Mouse (Mus musculus) embryonic facial prominence, embryonic 11.5 days (tissue): ENCODE data around the gene Gpbar1. TPM values are rescaled to one million over a fixed set of nuclear protein-coding genes. Genes with fewer than 3 reads are reported as not detected.

Experiments used
- ATAC-seq: fragments of 200-750 bp; cut with Nextera tagmentation; replicated peaks from 2 replicates; pipeline ENCODE4 v1.8.0; 2017; ENCODE audit warnings: low read depth; ENCODE audit not compliant: insufficient number of reproducible peaks, low FRiP score, low TSS enrichment
- DNase-seq: peaks from one replicate; pipeline ENCODE4 v3.0.0-alpha.2; 2015; ENCODE audit warnings: low spot score
- H3K27ac ChIP-seq: fragments of 300-500 bp; sonication (generic); replicated peaks from 2 replicates; pipeline ENCODE4 v1.5.1; 2014; ENCODE audit warnings: mild to moderate bottlenecking, low read depth, low read length, control low read depth
- H3K27me3 ChIP-seq: fragments of 300-500 bp; sonication (generic); 2 replicates; pipeline ENCODE4 v1.6.1; 2014; ENCODE audit warnings: mild to moderate bottlenecking, low read length, moderate library complexity, mixed read lengths; ENCODE audit not compliant: control insufficient read depth, insufficient read depth
- H3K36me3 ChIP-seq: fragments of 300-500 bp; sonication (generic); replicated peaks from 2 replicates; pipeline ENCODE4 v1.6.1; 2014; ENCODE audit warnings: low read depth, mild to moderate bottlenecking, low read length, moderate library complexity, mixed read lengths; ENCODE audit not compliant: control insufficient read depth, insufficient read depth
- H3K4me1 ChIP-seq: fragments of 300-500 bp; sonication (generic); 2 replicates; pipeline ENCODE4 v1.6.1; 2014; ENCODE audit warnings: low read length, mixed read lengths; ENCODE audit not compliant: control insufficient read depth, insufficient read depth
- H3K4me2 ChIP-seq: fragments of 300-500 bp; sonication (generic); 2 replicates; pipeline ENCODE4 v1.6.1; 2014; ENCODE audit warnings: low read depth, mild to moderate bottlenecking, control low read depth, low read length, moderate library complexity
- H3K4me3 ChIP-seq: fragments of 300-500 bp; sonication (generic); 2 replicates; pipeline ENCODE4 v1.5.1; 2014; ENCODE audit warnings: low read depth, low read length, control low read depth
- H3K9ac ChIP-seq: fragments of 300-500 bp; sonication (generic); replicated peaks from 2 replicates; pipeline ENCODE4 v1.6.1; 2014; ENCODE audit warnings: mild to moderate bottlenecking, control low read depth, low read length
- H3K9me3 ChIP-seq: fragments of 300-500 bp; sonication (generic); replicated peaks from 2 replicates; pipeline ENCODE4 v1.6.1; 2016; ENCODE audit warnings: mild to moderate bottlenecking, low read length, inconsistent platforms, mixed read lengths; ENCODE audit not compliant: control insufficient read depth
- WGBS: fragments of 180-500 bp; shearing (Covaris S2); extraction: QIAGEN DNeasy Blood & Tissue Kit; methylation state at CpG from one replicate; pipeline ENCODE4 v1.1.7; 2014; 5-methylcytosine and 5-hydroxymethylcytosine counted together
- polyA plus RNA-seq: library from polyadenylated mRNA; unstranded; fragments of >200 nt; fragmentation: Nextera tagmentation; extraction: Ambion mirVana; gene quantifications from 2 replicates; pipeline ENCODE4 v1.2.1, GENCODE M21; 2014

The Gpbar1 gene
- polyA plus RNA-seq, 1 experiment from 2014 or later, result 0.91 TPM

DNA sequence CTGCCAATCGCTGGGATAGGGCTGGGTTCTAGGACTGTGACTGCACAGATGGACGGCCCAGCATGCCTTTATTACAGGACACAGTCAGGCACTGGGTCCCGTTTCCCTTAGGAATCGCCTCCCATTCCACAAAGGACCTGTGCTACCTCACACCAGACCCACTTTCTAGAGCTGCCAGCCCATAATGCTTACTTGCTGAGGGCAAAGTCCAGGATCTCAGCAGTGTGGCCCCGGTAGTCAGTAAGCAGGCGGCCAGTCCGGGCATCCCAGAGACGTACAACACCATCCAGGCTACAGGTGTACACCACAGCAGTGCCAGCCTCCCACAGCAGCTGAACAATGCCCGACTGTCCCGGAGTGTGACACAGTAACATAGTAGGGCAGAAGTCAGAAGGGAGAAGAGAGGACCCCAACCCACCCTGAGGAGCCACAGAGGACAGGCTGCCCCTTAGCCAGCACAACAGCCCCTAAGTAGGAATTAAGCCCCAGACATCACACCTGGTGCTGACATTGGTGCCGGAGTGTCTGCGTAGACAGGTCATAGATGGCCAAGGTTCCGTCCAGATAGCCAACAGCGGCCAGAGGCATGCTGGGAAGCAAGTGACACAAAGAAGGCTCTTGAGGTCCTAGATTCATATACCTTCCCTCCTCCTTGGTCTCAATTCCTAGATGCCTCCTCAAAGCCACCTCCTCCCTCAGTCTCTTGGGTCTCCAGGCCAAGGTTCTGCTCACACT lies 2.4 kb downstream of the Gpbar1 start:
- Histone ChIP-seq H3K4me3 (no peak overlapping the region), H3K9me3 (no peaks in the 10 kb centered on the region), H3K36me3 (peaks cover 15% of the 10 kb centered on the region), H3K27me3 (no peaks in the 10 kb centered on the region), H3K27ac (no peak overlapping the region), H3K4me1 (peaks cover 3% of the 10 kb centered on the region; the same call in 1 of the 2 replicates), H3K9ac (no peak overlapping the region), H3K4me2 (no peak overlapping the region)
- 90% methylated on average over 14 of the region's 14 CpGs for WGBS
- ATAC-seq (no peak), DNase-seq (no peak)

DNA sequence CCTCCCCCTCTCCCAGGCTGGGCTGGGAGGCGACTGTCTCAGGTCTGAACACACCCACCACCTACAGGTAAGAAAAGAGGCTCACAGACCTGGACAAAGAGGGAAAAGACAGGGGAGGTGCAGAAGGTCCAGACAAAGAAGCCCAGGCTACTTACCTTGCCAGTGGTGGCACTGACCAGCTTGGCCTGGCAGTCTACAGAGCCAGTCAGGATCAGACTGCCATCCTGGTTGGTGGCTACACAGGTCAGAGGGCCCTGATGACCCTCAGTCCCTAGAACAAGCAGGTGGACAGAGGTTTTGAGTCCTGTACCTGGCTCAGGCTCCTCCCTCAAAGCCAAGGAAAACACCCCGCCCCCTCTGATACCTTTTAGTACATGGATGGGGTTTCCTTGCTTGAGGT lies 3.0 kb downstream of the Gpbar1 start:
- WGBS, result 96% methylated on average over 2 of the region's 2 CpGs

GRCm38 (mm10) chr1:74281886-74282285 lies 3.5 kb downstream of the Gpbar1 start:
- Histone ChIP-seq H3K4me3 (no peak overlapping the region), H3K9me3 (no peaks in the 10 kb centered on the region), H3K4me1 (peaks cover 3% of the 10 kb centered on the region; the same call in 1 of the 2 replicates), H3K4me2 (no peak overlapping the region), H3K36me3 (peaks cover 15% of the 10 kb centered on the region), H3K27me3 (no peaks in the 10 kb centered on the region), H3K27ac (no peak overlapping the region), H3K9ac (no peak overlapping the region)
- DNase-seq (no peak), ATAC-seq (no peak)
- WGBS, result 98% methylated on average over 8 of the region's 8 CpGs

More for the DNA sequence above, 3.0 kb downstream of the Gpbar1 start:
- H3K27ac ChIP-seq, result no peak overlapping the region
- ATAC-seq, result no peak
- H3K27me3 ChIP-seq, result no peaks in the 10 kb centered on the region
- no peak overlapping the region for H3K4me3 ChIP-seq
- H3K36me3 ChIP-seq, result peaks cover 15% of the 10 kb centered on the region
- H3K4me1 ChIP-seq, result peaks cover 3% of the 10 kb centered on the region; the same call in 1 of the 2 replicates
- no peaks in the 10 kb centered on the region for H3K9me3 ChIP-seq
- H3K9ac ChIP-seq, result no peak overlapping the region
- H3K4me2 ChIP-seq, result no peak overlapping the region
- DNase-seq, result no peak

- H3K4me3 ChIP-seq, result no peak overlapping the region
Observed at GRCm38 (mm10) chr1:74282896-74283625, 4.7 kb downstream of the Gpbar1 start.

GRCm38 (mm10) chr1:74283686-74284463 lies 5.5 kb downstream of the Gpbar1 start:
- Histone ChIP-seq H3K36me3 (peaks cover 15% of the 10 kb centered on the region), H3K4me1 (peaks cover 3% of the 10 kb centered on the region; the same call in 1 of the 2 replicates), H3K27me3 (no peaks in the 10 kb centered on the region), H3K9me3 (no peaks in the 10 kb centered on the region), H3K4me3 (peak overlapping the region; percentile 72), H3K27ac (no peak overlapping the region), H3K4me2 (peak overlapping the region; percentile 67), H3K9ac (peak overlapping the region; percentile 76)
- WGBS, result 13% methylated on average over 15 of the region's 15 CpGs
- ATAC-seq, result peak; percentile 27
- DNase-seq, result peak; percentile 63

More at GRCm38 (mm10) chr1:74282896-74283625, 4.7 kb downstream of the Gpbar1 start:
- Histone ChIP-seq H3K9ac (no peak overlapping the region), H3K9me3 (no peaks in the 10 kb centered on the region), H3K27ac (no peak overlapping the region), H3K4me1 (peaks cover 3% of the 10 kb centered on the region; the same call in 1 of the 2 replicates), H3K27me3 (no peaks in the 10 kb centered on the region), H3K36me3 (peaks cover 15% of the 10 kb centered on the region), H3K4me2 (no peak overlapping the region)
- 86% methylated on average over 10 of the region's 10 CpGs for WGBS
- no peak for DNase-seq
- no peak for ATAC-seq

DNA sequence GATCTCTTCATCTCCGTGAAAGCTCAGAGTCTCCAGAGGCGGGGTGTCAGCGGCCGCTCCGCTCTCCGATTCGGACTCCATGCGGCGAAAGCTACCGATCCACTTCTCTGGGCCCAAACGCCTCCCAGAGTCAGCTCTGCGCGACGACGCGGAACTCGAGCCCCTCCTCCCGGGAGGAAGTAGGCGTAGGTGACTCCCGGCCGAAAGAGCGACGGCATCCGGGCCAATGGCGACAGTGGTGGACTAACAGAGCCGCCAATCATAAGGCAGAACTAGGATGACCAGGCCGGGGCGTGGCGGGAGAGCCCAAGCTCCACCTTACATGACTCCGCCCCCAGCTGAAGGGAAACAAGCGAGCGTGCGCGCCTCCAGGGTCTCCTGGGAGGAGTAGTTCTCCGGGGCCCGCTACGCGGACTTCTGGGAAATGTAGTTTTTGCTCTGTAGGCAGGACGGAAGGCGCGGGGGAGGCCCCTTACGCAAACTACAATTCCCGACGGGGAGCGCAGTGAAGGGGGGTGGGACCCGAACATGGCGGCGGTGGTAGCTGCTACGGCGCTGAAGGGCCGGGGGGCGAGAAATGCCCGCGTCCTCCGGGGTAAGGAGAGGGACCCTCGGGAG lies 6.3 kb downstream of the Gpbar1 start, which contains the start of the genes Aamp and Pnkd:
Gene Aamp, minus strand, starts transcription at position 196 of the 618 bp plus-strand sequence.
Gene Pnkd, plus strand, starts transcription at position 388 of the 618 bp plus-strand sequence.
- Histone ChIP-seq H3K9me3 (no peaks in the 10 kb centered on the region), H3K9ac (peak within 1 kb of the TSS; percentile 76), H3K27me3 (no peaks in the 10 kb centered on the region), H3K4me1 (peaks cover 3% of the 10 kb centered on the region; the same call in 1 of the 2 replicates), H3K36me3 (peaks cover 15% of the 10 kb centered on the region), H3K4me2 (peak within 1 kb of the TSS; percentile 67), H3K4me3 (peak within 1 kb of the TSS; percentile 72), H3K27ac (0 out of 2 replicates have a peak within 1 kb of the TSS, but pooled peaks have one; percentile 5)
- WGBS, result under 1% methylated on average over 56 of the region's 56 CpGs
- peak; percentile 100 for DNase-seq
- ATAC-seq, result peak; percentile 97

DNA sequence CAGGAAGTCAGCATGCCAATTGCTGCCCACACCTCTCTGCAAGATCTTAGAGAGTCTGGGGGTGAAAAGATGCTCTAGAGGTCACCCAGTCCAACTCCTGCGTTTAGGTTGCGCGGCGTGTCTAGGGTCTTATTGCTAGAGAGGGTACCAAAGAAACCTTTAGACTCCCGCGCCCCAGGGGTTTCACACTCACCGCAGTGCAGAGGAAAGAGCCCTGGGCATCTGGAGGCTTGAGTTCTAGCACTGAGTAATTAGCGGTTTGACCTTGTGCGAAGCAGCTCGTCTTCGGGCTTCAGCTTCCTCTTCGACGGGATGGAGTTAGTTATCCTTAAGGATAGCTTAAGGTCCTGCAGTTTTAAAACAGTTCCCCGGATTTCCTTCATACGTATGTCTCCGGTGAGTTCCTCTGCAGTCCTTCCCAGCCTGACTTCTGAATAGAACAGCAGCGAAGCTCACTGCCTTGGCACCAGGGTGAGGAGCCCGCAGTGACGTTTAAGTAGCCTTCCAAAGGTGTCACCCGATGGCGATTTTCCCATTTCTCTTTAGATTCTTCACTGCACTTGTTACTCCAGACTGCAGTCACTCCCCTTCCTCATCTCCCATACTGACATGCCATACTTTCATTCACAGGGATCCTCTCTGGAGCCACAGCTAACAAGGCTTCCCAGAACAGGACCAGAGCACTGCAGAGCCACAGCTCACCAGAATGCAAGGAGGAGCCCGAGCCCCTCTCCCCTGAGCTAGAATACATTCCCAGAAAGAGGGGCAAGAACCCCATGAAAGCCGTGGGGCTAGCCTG lies 7.1 kb downstream of the Gpbar1 start:
- peak overlapping the region; percentile 67 for H3K4me2 ChIP-seq
- H3K9me3 ChIP-seq, result no peaks in the 10 kb centered on the region
- peaks cover 3% of the 10 kb centered on the region; the same call in 1 of the 2 replicates for H3K4me1 ChIP-seq
- 0 out of 2 replicates have a peak overlapping the region, but pooled peaks have one; percentile 5 for H3K27ac ChIP-seq
- peaks cover 15% of the 10 kb centered on the region for H3K36me3 ChIP-seq
- DNase-seq (peak; percentile 15), ATAC-seq (no peak)
- no peaks in the 10 kb centered on the region for H3K27me3 ChIP-seq
- H3K4me3 ChIP-seq, result peak overlapping the region; percentile 72
- 6% methylated on average over 23 of the region's 23 CpGs for WGBS
- peak overlapping the region; percentile 54 for H3K9ac ChIP-seq
